Mouse (Mus musculus) olfactory bulb, adult 2 months (tissue): ENCODE measurements around the gene Dnajc2. TPM values are rescaled to one million over a fixed set of nuclear protein-coding genes. Genes with fewer than 3 reads are reported as not detected.
"Not testable (repeated sequence)": the region's sequence is repeated elsewhere in the genome, so short reads cannot be mapped to it uniquely, and the experiment has no call there.

Source experiments
- H3K27ac ChIP-seq: fragments of 200-500 bp; 2 replicates; pipeline ENCODE4 v1.5.1; 2012; ENCODE audit warnings: low read depth, low read length; ENCODE audit not compliant: insufficient read depth
- H3K4me1 ChIP-seq: fragments of 200-500 bp; 2 replicates; pipeline ENCODE4 v1.6.1; 2012; ENCODE audit warnings: low read length; ENCODE audit not compliant: control insufficient read depth, insufficient read depth
- H3K4me3 ChIP-seq: fragments of 200-500 bp; 2 replicates; pipeline ENCODE4 v1.5.1; 2012; ENCODE audit warnings: mild to moderate bottlenecking, low read depth, low read length, moderate library complexity; ENCODE audit not compliant: insufficient read depth
- CTCF ChIP-seq: fragments of 200-500 bp; IDR thresholded peaks from 2 replicates; pipeline ENCODE4 v1.5.1; 2012; ENCODE audit warnings: low read depth, mild to moderate bottlenecking, low read length, moderate library complexity; ENCODE audit not compliant: insufficient read depth
- POLR2A ChIP-seq: fragments of 200-500 bp; IDR thresholded peaks from 2 replicates; pipeline ENCODE4 v1.6.1; 2012; ENCODE audit warnings: mild to moderate bottlenecking, low read depth, low read length, moderate library complexity; ENCODE audit not compliant: insufficient read depth
- WGBS: fragments of 180-500 bp; shearing (Covaris S2); methylation state at CpG from one replicate; pipeline ENCODE4 v1.1.7; 2018; 5-methylcytosine and 5-hydroxymethylcytosine counted together
- polyA plus RNA-seq: library from polyadenylated mRNA; stranded (reverse); fragments of >200 nt; gene quantifications from 2 replicates; pipeline ENCODE4 v1.2.4, GENCODE M21; 2012; ENCODE audit warnings: low replicate concordance; ENCODE audit not compliant: missing spikeins, insufficient read depth, insufficient read length

Gene Dnajc2
- polyA plus RNA-seq, 1 experiment = not detected

DNA sequence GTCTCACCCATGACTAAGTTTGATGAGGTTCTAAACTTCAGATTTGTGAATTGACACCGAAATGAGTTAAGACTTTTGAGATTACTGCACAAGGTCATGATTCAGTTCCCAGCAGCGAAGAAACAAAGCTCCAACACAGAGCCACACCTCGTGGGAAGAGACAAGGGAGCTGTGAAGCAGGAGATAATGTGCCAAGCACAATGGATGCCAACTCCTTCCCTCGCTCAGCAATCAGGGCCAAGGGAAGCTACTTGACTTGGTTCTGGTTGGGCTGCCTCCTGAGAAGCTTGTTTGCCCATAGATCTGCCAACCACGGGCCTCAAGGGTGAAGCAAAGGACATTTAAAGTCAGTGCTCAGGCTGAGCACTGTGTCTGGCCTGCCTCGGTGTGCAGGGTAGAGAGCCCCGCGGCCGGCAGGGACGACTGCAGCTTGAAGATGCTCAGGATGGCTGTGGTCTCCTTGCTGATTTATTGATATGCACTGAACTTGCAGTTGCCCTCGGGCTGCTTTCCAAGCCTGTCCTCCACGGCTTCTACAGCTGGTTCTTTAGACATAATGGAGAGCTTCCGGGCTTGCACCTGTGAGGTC is 72.8 kb downstream of the Dnajc2 start:
- Histone ChIP-seq H3K4me1 (no peaks in the 10 kb centered on the region; the same call in 1 of the 2 replicates), H3K27ac (no peak overlapping the region), H3K4me3 (no peak overlapping the region)
- WGBS = 76% methylated on average over 13 of the region's 13 CpGs
- TF ChIP-seq CTCF = no peak
- TF ChIP-seq POLR2A = no peak

GRCm38 (mm10) chr5:21708011-21708410 is 77.0 kb downstream of the Dnajc2 start:
- WGBS = 77% methylated on average over 8 of the region's 8 CpGs
- H3K4me3 ChIP-seq, H3K4me1 ChIP-seq, H3K27ac ChIP-seq: not testable (repeated sequence)

Other genes with a start within 250 kb of the Dnajc2 start
- gene Lrrc17, start 241.7 kb downstream of the Dnajc2 start, polyA plus RNA-seq = not detected in 2 replicates
- gene Fbxl13, start 139.6 kb downstream of the Dnajc2 start, polyA plus RNA-seq = not detected in 2 replicates
- gene Armc10, start 139.4 kb downstream of the Dnajc2 start, polyA plus RNA-seq = not detected in 2 replicates
- gene Napepld, start 83.9 kb downstream of the Dnajc2 start, polyA plus RNA-seq = not detected in 2 replicates
- gene Pmpcb, start 48.1 kb downstream of the Dnajc2 start, polyA plus RNA-seq = not detected in 2 replicates
- not detected in 2 replicates for gene Psmc2, start within 50 bp of the Dnajc2 start, polyA plus RNA-seq
- gene Slc26a5, start 80.4 kb upstream of the Dnajc2 start, polyA plus RNA-seq = not detected in 2 replicates